Mouse (Mus musculus) limb, embryonic 14.5 days (tissue): ENCODE measurements around the gene Arl16. TPM values are rescaled to one million over a fixed set of nuclear protein-coding genes. Genes with fewer than 3 reads are reported as not detected.

ENCODE experiments used
- ATAC-seq: fragments of 200-750 bp; cut with Nextera tagmentation; 2 replicates; pipeline ENCODE4 v1.8.0; 2017; ENCODE audit warnings: low read depth, moderate number of reproducible peaks, moderate TSS enrichment; ENCODE audit not compliant: low FRiP score
- DNase-seq: peaks from one replicate; pipeline ENCODE4 v3.0.0-alpha.2; 2015; ENCODE audit warnings: low spot score
- H3K27ac ChIP-seq: fragments of 300-500 bp; sonication (generic); replicated peaks from 2 replicates; pipeline ENCODE4 v1.5.1; 2014; ENCODE audit warnings: low read depth, mild to moderate bottlenecking, low read length, moderate library complexity, mixed read lengths
- H3K27me3 ChIP-seq: fragments of 300-500 bp; sonication (generic); 2 replicates; pipeline ENCODE4 v1.6.1; 2014; ENCODE audit warnings: low read length, mixed read lengths; ENCODE audit not compliant: control insufficient read depth, insufficient read depth
- H3K36me3 ChIP-seq: fragments of 300-500 bp; sonication (generic); 2 replicates; pipeline ENCODE4 v1.6.1; 2014; ENCODE audit warnings: mild to moderate bottlenecking, low read length, moderate library complexity, mixed read lengths; ENCODE audit not compliant: control insufficient read depth, insufficient read depth
- H3K4me1 ChIP-seq: fragments of 300-500 bp; sonication (generic); 2 replicates; pipeline ENCODE4 v1.6.1; 2014; ENCODE audit warnings: antibody characterized with exemption, low read length, mixed read lengths; ENCODE audit not compliant: control insufficient read depth, insufficient read depth
- H3K4me2 ChIP-seq: fragments of 300-500 bp; sonication (generic); replicated peaks from 2 replicates; pipeline ENCODE4 v1.6.1; 2014; ENCODE audit warnings: low read depth, mild to moderate bottlenecking, low read length, moderate library complexity; ENCODE audit not compliant: severe bottlenecking
- H3K4me3 ChIP-seq: fragments of 300-500 bp; sonication (generic); replicated peaks from 2 replicates; pipeline ENCODE4 v1.5.1; 2014; ENCODE audit warnings: low read length
- H3K9ac ChIP-seq: fragments of 300-500 bp; sonication (generic); 2 replicates; pipeline ENCODE4 v1.6.1; 2014; ENCODE audit warnings: mild to moderate bottlenecking, low read depth, low read length, moderate library complexity; ENCODE audit not compliant: severe bottlenecking
- H3K9me3 ChIP-seq: fragments of 300-500 bp; sonication (generic); 2 replicates; pipeline ENCODE4 v1.6.1; 2016; ENCODE audit warnings: low read length; ENCODE audit not compliant: control insufficient read depth
- POLR2A ChIP-seq: fragments of 200-500 bp; IDR thresholded peaks from 2 replicates; pipeline ENCODE4 v1.8.0; 2012; ENCODE audit warnings: inconsistent platforms, mild to moderate bottlenecking, moderate library complexity, borderline replicate concordance; ENCODE audit not compliant: insufficient read depth, insufficient read length; ENCODE audit errors: extremely low read depth
- WGBS: fragments of 180-500 bp; shearing (Covaris S2); extraction: QIAGEN DNeasy Blood & Tissue Kit; methylation state at CpG from one replicate; pipeline ENCODE4 v1.1.7; 2014; 5-methylcytosine and 5-hydroxymethylcytosine counted together
- polyA plus RNA-seq, 2 experiments: library from polyadenylated mRNA; depleted of rRNA in 1 of 2; stranded (reverse) in 1 of 2; unstranded in 1 of 2; fragments of >200 nt; fragmentation: Nextera tagmentation in 1 of 2; extraction: Ambion mirVana in 1 of 2; gene quantifications; 2 replicates each; pipeline versions ENCODE4 v1.2.1 to v1.2.3; 2012 to 2014

Arl16 gene
- polyA plus RNA-seq, 2 experiments, result 45.2 to 48.9 TPM

DNA sequence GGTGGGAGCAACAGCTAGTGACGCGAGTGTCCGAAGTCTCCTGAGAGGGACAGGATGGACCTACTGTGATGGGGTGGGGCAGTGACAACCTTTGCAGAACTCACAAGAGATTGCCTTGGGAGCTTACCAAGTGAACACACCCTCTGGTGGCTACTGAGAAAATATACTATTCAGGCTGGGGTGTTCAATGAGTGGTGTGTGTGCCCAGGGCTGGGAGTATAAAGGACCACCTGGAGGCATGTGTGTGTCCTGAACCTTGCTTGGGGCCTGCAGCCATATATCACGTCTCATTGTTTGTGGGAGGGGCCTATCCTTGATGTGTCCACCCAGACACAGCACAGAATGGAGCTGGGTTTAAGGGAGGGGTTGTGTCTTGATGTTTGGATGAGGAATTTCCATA, 21.1 kb upstream of the Arl16 start:
- DNase-seq (no peak), ATAC-seq (no peak)
- Histone ChIP-seq H3K27me3 (no peaks in the 10 kb centered on the region), H3K4me2 (no peak overlapping the region), H3K4me3 (no peak overlapping the region), H3K36me3 (peaks cover 44% of the 10 kb centered on the region), H3K27ac (no peak overlapping the region), H3K4me1 (peaks cover 32% of the 10 kb centered on the region), H3K9me3 (no peaks in the 10 kb centered on the region), H3K9ac (no peak overlapping the region)
- TF ChIP-seq POLR2A, result no peak
- WGBS, result 75% methylated on average over 4 of the region's 4 CpGs

DNA sequence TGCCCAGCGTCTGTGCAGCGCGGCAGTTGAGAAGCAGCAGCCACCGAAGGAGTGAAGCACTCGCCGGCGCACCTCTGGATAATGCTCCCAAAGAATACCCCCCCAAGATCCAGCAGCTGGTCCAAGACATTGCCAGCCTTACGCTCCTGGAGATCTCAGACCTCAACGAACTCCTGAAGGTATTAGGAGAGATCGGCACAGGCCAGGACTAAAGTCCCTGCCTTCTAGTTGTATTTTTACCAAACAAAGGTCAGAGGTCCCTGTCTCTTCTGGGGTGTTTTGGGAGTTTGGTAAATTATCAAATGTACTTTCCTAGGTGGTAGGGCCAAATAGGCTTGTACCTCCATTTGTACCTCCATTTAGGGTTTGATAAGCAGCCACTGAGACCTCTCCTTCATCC, 17.8 kb upstream of the Arl16 start:
- no peak for TF ChIP-seq POLR2A
- H3K9ac ChIP-seq, result peak overlapping the region; percentile 84
- H3K36me3 ChIP-seq, result peaks cover 75% of the 10 kb centered on the region
- H3K4me2 ChIP-seq, result peak overlapping the region; percentile 84
- WGBS, result 10% methylated on average over 10 of the region's 10 CpGs
- ATAC-seq (no peak), DNase-seq (no peak)
- peak overlapping the region; percentile 90 for H3K4me3 ChIP-seq
- H3K9me3 ChIP-seq, result no peaks in the 10 kb centered on the region
- H3K27me3 ChIP-seq, result no peaks in the 10 kb centered on the region
- H3K4me1 ChIP-seq, result peaks cover 10% of the 10 kb centered on the region
- no peak overlapping the region for H3K27ac ChIP-seq

DNA sequence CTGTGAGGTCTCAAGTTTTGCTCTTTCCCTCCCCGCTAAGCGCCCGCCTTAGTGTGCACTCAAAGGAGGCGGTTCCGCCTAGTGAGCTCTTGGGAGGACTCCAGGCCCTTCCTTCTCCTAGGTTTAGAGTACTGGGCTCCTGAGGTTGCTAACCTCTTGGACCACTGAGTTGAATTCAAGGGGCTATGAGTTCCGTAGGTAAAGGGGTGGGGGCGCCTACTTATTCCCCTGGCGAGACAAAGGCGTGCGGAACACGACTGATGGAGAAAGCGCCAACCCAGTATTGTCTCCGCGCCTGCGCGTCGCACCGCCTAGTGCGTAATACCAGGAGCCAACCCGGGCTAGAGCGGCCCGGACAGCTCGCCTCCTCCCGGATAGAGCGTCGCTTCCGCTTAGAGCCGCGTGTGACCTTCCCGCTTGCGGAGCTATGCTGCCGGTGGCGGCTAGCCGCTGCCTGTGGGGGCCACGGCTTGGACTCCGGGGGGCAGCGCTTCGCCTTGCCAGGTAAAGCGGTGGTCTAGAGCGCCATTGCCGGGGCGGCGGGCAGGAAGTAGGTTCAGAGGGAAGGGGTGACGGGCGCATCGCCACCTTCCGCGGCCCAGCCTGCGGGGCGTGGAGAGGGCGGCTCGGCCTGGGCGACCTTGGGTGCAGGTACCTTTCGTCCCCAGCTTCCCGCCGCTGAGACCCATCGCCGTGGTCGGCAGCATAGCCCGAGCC, 17.0 kb upstream of the Arl16 start, which contains the start of gene Mrpl12:
Mrpl12 (plus strand) TSS at position 349 of the 717 bp plus-strand sequence.
- Histone ChIP-seq H3K4me2 (peak within 1 kb of the TSS; percentile 84), H3K4me1 (peaks cover 8% of the 10 kb centered on the region), H3K27ac (peak within 1 kb of the TSS; percentile 83), H3K9ac (peak within 1 kb of the TSS; percentile 84), H3K36me3 (peaks cover 74% of the 10 kb centered on the region), H3K27me3 (no peaks in the 10 kb centered on the region), H3K9me3 (no peaks in the 10 kb centered on the region), H3K4me3 (peak within 1 kb of the TSS; percentile 90)
- TF ChIP-seq POLR2A, result peak; percentile 62; the same call in 1 of the 2 replicates
- ATAC-seq (peak; percentile 94), DNase-seq (peak; percentile 97)
- under 1% methylated on average over 58 of the region's 60 CpGs for WGBS

DNA sequence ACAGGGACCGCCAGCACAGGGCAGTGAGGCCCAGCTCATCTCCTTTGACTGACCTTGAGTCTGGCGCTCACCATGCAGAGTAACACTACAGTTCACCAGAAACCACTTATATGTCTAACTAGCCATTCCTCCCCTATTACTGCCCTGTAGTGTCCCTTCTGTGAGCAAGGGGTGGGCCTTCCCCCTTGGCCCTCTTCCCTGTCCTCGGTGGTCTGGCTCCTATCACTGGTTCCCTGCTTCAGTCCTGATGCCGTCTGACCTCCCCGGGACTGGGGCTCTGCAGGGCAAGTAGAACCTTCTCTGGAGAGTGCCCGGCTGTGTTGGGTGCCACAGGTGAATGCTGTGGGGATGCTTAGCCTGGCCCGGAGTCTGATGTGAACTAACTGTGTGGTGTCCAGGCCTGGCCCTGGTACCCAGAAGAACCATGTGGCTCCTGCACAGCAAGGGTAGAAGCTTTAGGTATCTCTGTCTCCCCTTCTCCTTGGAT, 16.1 kb upstream of the Arl16 start:
- no peak for DNase-seq
- no peaks in the 10 kb centered on the region for H3K27me3 ChIP-seq
- TF ChIP-seq POLR2A, result no peak
- WGBS, result 91% methylated on average over 7 of the region's 7 CpGs
- H3K9ac ChIP-seq, result peak overlapping the region; percentile 84; the same call in 1 of the 2 replicates
- H3K36me3 ChIP-seq, result peaks cover 77% of the 10 kb centered on the region
- no peak for ATAC-seq
- H3K4me2 ChIP-seq, result peak overlapping the region; percentile 84; the same call in 1 of the 2 replicates
- H3K27ac ChIP-seq, result peak overlapping the region; percentile 83; the same call in 1 of the 2 replicates
- H3K4me3 ChIP-seq, result peak overlapping the region; percentile 90; the same call in 1 of the 2 replicates
- H3K9me3 ChIP-seq, result no peaks in the 10 kb centered on the region
- peaks cover 7% of the 10 kb centered on the region for H3K4me1 ChIP-seq

DNA sequence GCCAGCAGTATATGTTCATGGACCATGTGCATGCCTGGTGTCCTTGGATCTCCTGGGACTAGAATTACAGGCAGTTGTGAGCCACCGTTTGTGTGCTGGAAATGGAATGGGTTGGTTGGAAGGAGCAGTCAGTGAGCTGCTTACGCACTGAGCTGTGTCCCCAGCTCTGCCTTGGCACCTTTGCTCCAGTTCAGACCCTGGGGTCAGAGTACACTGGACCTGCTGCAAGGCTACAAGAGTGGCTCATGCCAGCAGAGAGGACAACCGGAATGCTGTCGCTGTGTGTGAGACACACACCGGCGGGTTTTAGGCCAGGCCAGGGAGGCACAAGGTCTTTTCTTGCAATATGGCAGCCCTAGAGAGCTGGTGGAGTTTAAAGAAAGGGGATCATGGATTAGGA, 4.6 kb upstream of the Arl16 start:
- no peak overlapping the region for H3K4me2 ChIP-seq
- H3K9me3 ChIP-seq, result no peaks in the 10 kb centered on the region
- ATAC-seq (no peak), DNase-seq (no peak)
- no peak for TF ChIP-seq POLR2A
- H3K4me3 ChIP-seq, result no peak overlapping the region
- WGBS, result 95% methylated on average over 6 of the region's 6 CpGs
- H3K27ac ChIP-seq, result no peak overlapping the region
- H3K4me1 ChIP-seq, result peaks cover 8% of the 10 kb centered on the region
- no peaks in the 10 kb centered on the region for H3K27me3 ChIP-seq
- H3K36me3 ChIP-seq, result peaks cover 76% of the 10 kb centered on the region
- no peak overlapping the region for H3K9ac ChIP-seq
